Mouse (Mus musculus) heart, postnatal 0 days (tissue): Measurements from ENCODE around the gene Gm2174.

Source experiments
- CTCF ChIP-seq: IDR thresholded peaks from 2 replicates; pipeline ENCODE4 v1.5.1; 2016; ENCODE audit warnings: antibody characterized with exemption, control low read depth, low read depth
- EP300 ChIP-seq: IDR thresholded peaks from 2 replicates; pipeline ENCODE4 v1.6.1; 2016; ENCODE audit warnings: antibody characterized with exemption, low read depth

GRCm38 (mm10) chrX:56481906-56482305, 34.1 kb downstream of the Gm2174 start:
- TF ChIP-seq CTCF (no peak), EP300 (no peak)
